Mouse (Mus musculus) intestine, postnatal 0 days (tissue): ENCODE results near the gene Schip1. TPM values are rescaled to one million over a fixed set of nuclear protein-coding genes. Genes with fewer than 3 reads are reported as not detected.
"Not testable (repeated sequence)": the region's sequence is repeated elsewhere in the genome, so short reads cannot be mapped to it uniquely, and the experiment has no call there.

Source experiments
- ATAC-seq: fragments of 200-750 bp; cut with Nextera tagmentation; 2 replicates; pipeline ENCODE4 v1.8.0; 2017; ENCODE audit warnings: mild to moderate bottlenecking, moderate TSS enrichment, moderate library complexity
- H3K27ac ChIP-seq: fragments of 300-500 bp; sonication (generic); 2 replicates; pipeline ENCODE4 v1.5.1; 2014; ENCODE audit warnings: mild to moderate bottlenecking, low read depth, low read length, moderate library complexity
- H3K27me3 ChIP-seq: fragments of 300-500 bp; sonication (generic); replicated peaks from 2 replicates; pipeline ENCODE4 v1.6.1; 2014; ENCODE audit warnings: low read length, mixed read lengths; ENCODE audit not compliant: control insufficient read depth, insufficient read depth
- H3K36me3 ChIP-seq: fragments of 300-500 bp; sonication (generic); 2 replicates; pipeline ENCODE4 v1.6.1; 2014; ENCODE audit warnings: mild to moderate bottlenecking, moderate library complexity; ENCODE audit not compliant: control insufficient read depth, insufficient read depth
- H3K4me1 ChIP-seq: fragments of 300-500 bp; sonication (generic); replicated peaks from 2 replicates; pipeline ENCODE4 v1.6.1; 2014; ENCODE audit warnings: antibody characterized with exemption, low read length, mixed read lengths; ENCODE audit not compliant: control insufficient read depth, insufficient read depth
- H3K4me2 ChIP-seq: fragments of 300-500 bp; sonication (generic); replicated peaks from 2 replicates; pipeline ENCODE4 v1.6.1; 2014; ENCODE audit warnings: low read depth, mild to moderate bottlenecking, moderate library complexity
- H3K4me3 ChIP-seq: fragments of 300-500 bp; sonication (generic); 2 replicates; pipeline ENCODE4 v1.5.1; 2014; ENCODE audit warnings: low read depth, low read length
- H3K9ac ChIP-seq: fragments of 300-500 bp; sonication (generic); 2 replicates; pipeline ENCODE4 v1.6.1; 2014; ENCODE audit warnings: mild to moderate bottlenecking, low read depth, low read length
- H3K9me3 ChIP-seq: fragments of 300-500 bp; sonication (generic); 2 replicates; pipeline ENCODE4 v1.6.1; 2016; ENCODE audit warnings: mixed run types; ENCODE audit not compliant: control insufficient read depth
- CTCF ChIP-seq: sonication (generic); IDR thresholded peaks from 2 replicates; pipeline ENCODE4 v1.5.1; 2016; ENCODE audit warnings: low read depth, mild to moderate bottlenecking, control low read depth, antibody characterized with exemption, moderate library complexity
- WGBS: fragments of 180-500 bp; shearing (Covaris S2); extraction: QIAGEN DNeasy Blood & Tissue Kit; methylation state at CpG from one replicate; pipeline ENCODE4 v1.1.7; 2014; 5-methylcytosine and 5-hydroxymethylcytosine counted together
- polyA plus RNA-seq: library from polyadenylated mRNA; unstranded; fragments of >200 nt; fragmentation: Nextera tagmentation; extraction: Ambion mirVana; gene quantifications from 2 replicates; pipeline ENCODE4 v1.2.1, GENCODE M21; 2015

Schip1 gene
- polyA plus RNA-seq, 1 experiment from 2014 or later = 24.2 TPM

GRCm38 (mm10) chr3:68085024-68085423 lies 20.4 kb downstream of the Schip1 start:
- no peaks in the 10 kb centered on the region for H3K4me1 ChIP-seq
- H3K27ac ChIP-seq = no peak overlapping the region
- no peaks in the 10 kb centered on the region for H3K9me3 ChIP-seq
- ATAC-seq = no peak
- H3K4me2 ChIP-seq = no peak overlapping the region
- H3K27me3 ChIP-seq = no peaks in the 10 kb centered on the region
- WGBS = 79% methylated on average over 2 of the region's 2 CpGs
- TF ChIP-seq CTCF = no peak
- H3K9ac ChIP-seq = no peak overlapping the region
- H3K36me3 ChIP-seq = no peaks in the 10 kb centered on the region
- no peak overlapping the region for H3K4me3 ChIP-seq

- WGBS = 77% methylated on average over 4 of the region's 4 CpGs
- ATAC-seq = no peak
- H3K9ac ChIP-seq = no peak overlapping the region
- H3K36me3 ChIP-seq = no peaks in the 10 kb centered on the region
- H3K9me3 ChIP-seq = no peaks in the 10 kb centered on the region
- no peak overlapping the region for H3K4me3 ChIP-seq
- H3K4me2 ChIP-seq = no peak overlapping the region
- H3K4me1 ChIP-seq = no peaks in the 10 kb centered on the region
- no peak for TF ChIP-seq CTCF
- no peak overlapping the region for H3K27ac ChIP-seq
- no peaks in the 10 kb centered on the region for H3K27me3 ChIP-seq
Measured at GRCm38 (mm10) chr3:68092108-68092507, 27.5 kb downstream of the Schip1 start.

GRCm38 (mm10) chr3:68096724-68097431 lies 32.3 kb downstream of the Schip1 start:
- Histone ChIP-seq H3K27me3 (no peaks in the 10 kb centered on the region), H3K4me1 (no peaks in the 10 kb centered on the region), H3K27ac (no peak overlapping the region), H3K36me3 (no peaks in the 10 kb centered on the region), H3K4me3 (no peak overlapping the region), H3K9me3 (no peaks in the 10 kb centered on the region), H3K9ac (no peak overlapping the region), H3K4me2 (no peak overlapping the region)
- TF ChIP-seq CTCF = no peak
- ATAC-seq = no peak
- 68% methylated on average over 4 of the region's 4 CpGs for WGBS

- H3K27ac ChIP-seq, H3K27me3 ChIP-seq, H3K4me3 ChIP-seq, ATAC-seq, H3K36me3 ChIP-seq, H3K9ac ChIP-seq, H3K4me2 ChIP-seq, H3K9me3 ChIP-seq, H3K4me1 ChIP-seq: not testable (repeated sequence)
- 86% methylated on average over 6 of the region's 6 CpGs for WGBS
Measured at GRCm38 (mm10) chr3:68099561-68099960, 35.0 kb downstream of the Schip1 start.

GRCm38 (mm10) chr3:68101343-68101742 lies 36.7 kb downstream of the Schip1 start:
- TF ChIP-seq CTCF = no peak
- Histone ChIP-seq H3K4me1 (no peaks in the 10 kb centered on the region), H3K4me2 (no peak overlapping the region), H3K9me3 (no peaks in the 10 kb centered on the region), H3K27ac (no peak overlapping the region), H3K27me3 (no peaks in the 10 kb centered on the region), H3K36me3 (no peaks in the 10 kb centered on the region), H3K9ac (no peak overlapping the region), H3K4me3 (no peak overlapping the region)
- no peak for ATAC-seq
- WGBS = 43% methylated on average over 4 of the region's 4 CpGs

- Histone ChIP-seq H3K27me3 (no peaks in the 10 kb centered on the region), H3K9me3 (no peaks in the 10 kb centered on the region), H3K4me3 (no peak overlapping the region), H3K4me1 (no peaks in the 10 kb centered on the region), H3K27ac (no peak overlapping the region), H3K36me3 (no peaks in the 10 kb centered on the region), H3K4me2 (no peak overlapping the region), H3K9ac (no peak overlapping the region)
- TF ChIP-seq CTCF = no peak
- ATAC-seq = no peak
- 76% methylated on average over 2 of the region's 2 CpGs for WGBS
Measured at GRCm38 (mm10) chr3:68105081-68105685, 40.6 kb downstream of the Schip1 start.
